Mouse (Mus musculus) ES-CJ7 (cell line): ENCODE measurements around the gene Cenpv.
"Not testable (repeated sequence)": the region's sequence is repeated elsewhere in the genome, so short reads cannot be mapped to it uniquely, and the experiment has no call there.

Source experiments
- DNase-seq: peaks from one replicate; pipeline ENCODE4 v3.0.0; 2011; ENCODE audit warnings: low read depth, low spot score

Gene Cenpv

DNA sequence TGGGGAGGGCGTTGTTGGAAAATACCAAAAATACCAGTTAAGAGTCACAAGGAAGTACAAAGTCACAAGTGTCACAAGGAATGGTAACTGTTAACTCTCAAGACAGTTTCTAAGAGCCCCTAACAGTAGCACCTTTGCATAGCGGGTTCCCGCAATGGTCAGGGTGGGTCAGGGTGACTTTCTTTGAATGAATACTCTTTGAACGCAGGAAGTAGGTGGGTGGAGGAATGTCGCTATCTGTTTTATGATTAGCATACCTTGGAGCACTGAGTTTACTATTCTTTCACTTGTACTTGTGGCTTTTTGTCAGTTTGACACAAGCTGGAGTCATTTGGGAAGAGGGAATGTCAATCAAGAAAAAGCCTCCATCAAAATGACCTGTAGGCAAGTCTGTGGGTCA, 30.2 kb downstream of the Cenpv start:
- peak; percentile 81 for DNase-seq

DNA sequence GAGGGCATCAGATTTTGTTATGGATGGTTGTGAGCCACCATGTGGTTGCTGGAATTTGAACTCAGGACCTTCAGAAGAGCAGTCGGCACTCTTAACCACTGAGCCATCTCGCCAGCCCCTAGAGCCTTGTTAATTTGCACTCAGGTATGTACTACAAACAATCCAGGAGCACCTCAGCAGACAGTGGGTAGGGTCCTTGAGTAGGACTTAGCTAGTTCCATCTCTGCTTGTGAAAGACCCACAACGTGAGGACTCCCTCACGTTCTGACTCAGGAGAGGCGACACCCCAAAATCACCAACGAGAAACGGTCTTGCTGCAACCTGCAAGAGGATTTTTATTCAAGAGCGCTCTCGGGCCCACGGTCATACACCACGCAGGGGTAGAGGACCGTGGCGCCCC, 30.7 kb downstream of the Cenpv start:
- DNase-seq = not testable (repeated sequence)

DNA sequence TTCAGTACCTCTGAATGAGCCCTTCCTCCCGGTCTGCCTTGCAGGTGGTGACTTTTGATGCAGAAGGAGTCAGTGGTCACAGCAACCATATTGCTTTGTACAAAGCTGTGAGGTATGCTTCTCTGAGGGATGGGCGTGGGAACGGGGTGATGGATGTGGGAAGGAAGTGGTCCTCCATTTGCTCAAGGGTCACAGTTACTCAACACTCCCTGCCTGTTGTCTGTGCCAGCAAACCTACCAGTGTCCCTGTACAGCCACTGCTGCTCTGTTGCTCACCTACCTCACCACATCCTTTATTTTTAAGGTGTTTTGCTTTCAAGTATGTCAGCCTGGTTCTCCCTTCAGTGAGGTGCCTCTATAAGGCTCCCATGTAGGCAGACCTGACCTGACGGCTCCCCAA, 31.4 kb downstream of the Cenpv start:
- DNase-seq = no peak

DNA sequence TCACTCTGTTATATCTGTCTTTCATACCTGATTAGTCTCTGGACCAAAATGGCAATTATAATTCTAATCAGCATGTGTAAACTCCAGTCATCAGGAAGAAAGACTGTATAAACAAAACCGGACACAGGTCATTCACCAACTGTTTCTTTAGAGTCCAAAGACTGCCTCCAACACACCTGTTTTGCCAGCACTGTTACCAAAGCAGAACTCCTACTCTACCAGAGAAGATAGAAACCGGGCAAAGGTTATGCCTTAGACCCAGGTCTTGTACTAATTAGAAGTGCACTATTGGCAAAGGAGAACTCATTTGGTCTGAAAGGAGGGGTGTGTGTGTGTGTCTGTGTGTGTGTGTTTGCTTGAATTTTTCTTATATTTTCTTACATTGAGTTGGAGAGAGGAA, 38.5 kb downstream of the Cenpv start:
- DNase-seq = no peak

DNA sequence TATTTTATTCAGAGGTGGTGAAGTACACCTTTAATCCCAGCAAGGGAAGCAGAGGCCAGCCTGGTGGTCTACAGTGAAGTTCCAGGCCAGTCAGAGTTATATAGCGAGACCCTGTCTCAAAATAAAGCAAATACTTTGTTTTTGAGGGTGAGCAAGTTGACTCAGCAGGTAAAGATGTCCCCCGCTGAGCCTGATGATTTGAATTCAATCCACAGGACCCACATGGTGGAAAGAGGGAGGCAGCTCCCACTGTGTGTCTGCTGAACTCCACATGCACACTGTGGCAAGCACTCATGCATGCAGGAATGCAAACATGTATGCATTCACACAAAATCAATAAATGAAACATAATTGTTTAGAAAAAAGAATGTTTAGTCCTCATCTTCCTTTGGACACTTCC, 40.3 kb downstream of the Cenpv start:
- DNase-seq = peak; percentile 63

DNA sequence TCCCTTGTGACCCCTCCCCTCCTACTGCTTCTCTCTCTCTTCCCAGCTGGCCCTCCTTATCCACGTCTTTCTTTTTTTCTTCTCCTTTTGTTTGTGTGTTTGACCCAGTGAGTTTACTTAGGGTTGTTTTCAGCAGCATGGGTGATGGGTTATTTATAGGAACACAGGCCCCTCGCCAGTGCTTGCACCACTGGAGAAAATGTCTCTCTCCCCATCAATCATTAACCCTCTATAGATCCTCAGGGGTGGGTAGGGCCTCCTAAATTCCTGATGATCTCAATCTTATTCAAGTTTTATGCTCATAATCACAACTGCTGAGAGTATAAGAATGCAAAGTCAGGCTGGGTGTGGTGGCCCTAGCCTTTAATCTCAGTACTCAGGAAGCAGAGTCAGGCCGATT, 41.9 kb downstream of the Cenpv start:
- DNase-seq = peak; percentile 47

DNA sequence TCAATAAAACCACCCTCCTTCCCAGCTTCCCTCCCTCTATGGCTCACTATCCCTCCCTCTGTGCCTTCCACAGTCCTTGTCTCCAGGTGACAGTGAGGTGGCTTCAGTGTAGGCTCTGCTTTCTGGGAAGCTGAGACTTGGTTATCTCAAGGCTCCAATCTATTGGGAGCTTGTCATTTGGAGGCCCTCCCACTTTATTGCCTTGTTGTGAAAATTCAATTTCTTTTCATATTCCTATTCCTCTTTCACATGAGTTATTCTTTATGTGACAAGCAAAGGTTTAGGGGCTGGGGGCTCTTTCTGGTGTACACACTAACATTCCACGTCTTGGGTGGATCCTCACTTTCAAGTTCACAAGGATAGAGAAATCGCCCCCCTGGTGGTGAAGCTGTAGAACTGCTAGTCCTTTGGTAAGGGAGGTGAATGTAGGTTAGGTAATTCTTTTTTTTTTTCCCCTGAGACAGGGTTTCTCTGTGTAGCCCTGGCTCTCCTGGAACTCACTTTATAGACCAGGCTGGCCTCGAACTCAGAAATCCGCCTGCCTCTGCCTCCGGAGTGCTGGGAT, 42.8 kb downstream of the Cenpv start:
- DNase-seq = peak; percentile 87

DNA sequence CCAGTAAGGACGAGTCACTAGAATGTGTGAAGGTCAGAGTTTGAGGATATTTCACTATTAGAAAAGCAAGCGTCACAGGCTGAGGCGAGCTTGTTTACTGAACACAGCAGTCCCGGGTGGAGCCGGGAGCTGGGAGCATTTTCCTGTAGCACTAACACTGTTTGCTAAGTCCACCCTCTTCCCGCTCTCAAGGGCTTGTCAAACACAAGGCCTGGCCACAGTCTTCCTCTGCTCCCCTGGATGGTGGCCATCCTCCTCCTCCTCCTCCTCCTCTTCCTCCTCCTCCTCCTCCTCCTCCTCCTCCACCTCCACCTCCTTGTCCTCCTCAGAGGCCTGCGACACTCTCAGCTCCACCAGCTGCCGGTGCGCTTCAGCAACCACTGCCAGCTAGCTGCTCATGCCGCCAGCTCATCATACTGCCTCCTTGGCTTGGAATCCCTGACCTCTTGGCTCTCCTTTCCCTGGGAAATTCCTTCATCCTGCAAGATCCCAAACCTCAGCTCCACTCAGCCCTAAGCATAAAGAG, 43.7 kb downstream of the Cenpv start:
- DNase-seq = no peak

DNA sequence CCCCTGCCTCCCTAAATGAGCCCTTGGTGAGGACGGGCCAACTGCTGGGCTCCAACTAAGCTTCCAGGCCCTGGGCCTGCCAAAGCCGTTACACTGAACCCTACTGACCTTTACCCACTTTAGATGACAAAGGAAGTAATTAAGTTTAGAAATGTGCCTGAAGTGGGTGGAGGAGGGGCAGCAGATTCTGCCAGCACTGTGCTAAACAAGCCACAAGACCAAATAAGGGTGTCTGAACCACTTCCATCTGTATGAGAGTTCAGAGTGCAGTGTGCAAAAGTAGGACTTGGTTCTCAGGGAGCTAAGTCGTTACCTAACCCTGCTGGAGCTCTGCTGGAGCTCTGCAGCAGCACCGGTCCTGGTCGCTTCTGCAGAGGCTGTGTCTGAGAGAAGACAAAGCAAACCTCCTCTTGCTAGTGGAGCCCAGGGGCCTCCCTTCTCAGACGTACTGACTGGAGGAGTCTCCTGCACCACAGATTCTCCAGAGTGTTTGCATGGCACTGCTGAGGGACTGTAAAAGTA, 44.2 kb downstream of the Cenpv start:
- DNase-seq = peak; percentile 99

DNA sequence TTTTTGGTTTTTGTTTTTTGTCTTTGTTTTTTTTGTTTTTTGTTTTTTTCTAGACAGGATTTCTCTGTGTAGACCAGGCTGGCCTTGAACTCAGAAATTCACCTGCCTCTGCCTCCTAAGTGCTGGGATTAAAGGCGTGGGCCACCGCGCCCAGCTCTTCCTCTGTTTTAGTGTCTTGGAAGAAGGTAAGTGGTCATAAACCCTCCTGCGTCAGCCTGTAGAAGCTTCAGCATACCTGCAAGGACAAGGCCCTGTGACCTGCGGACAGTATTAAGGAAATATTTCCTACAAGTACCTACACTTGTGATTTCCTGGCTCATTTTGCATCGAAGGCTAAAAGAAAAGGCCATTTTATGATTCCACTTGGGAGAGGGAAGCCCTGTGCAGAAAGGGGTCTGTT, 45.4 kb downstream of the Cenpv start:
- DNase-seq = peak; percentile 71

DNA sequence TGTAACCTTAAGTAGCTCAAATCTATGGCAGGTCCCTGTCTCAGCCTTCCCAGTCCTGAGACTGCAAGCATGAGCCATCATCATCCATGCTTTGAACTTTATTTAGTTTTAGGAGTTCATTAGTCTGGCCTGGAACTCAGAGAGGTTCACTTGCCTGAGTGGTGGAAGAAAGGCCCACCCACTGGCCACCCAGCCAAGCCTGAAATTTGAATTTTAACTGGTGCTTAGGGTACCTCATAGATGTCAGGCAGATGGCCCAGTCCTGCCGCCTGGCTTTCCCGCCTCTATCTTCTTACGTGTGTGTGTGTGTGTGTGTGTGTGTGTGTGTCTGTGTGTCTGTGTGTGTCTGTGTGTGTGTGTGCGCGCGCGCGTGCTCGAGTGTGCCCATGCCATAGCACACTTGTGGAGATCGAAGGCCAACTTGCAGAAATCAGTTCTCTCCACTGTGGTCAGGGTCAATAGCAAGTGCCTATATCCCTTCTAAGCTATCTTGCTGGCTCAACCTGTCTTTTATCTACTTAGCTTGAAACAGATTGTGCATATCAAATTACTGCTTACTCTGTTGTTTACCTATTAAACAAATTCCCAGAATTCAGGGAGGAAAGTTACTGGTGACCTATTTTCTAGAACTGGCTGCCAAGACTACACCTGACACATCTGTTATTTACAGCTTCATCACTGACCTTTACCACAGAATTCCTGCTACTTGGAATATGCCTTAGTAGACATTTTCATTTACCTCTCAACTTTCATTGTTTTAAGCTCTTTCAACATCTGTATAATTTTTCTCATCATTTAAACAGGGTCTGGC, 51.3 kb downstream of the Cenpv start:
- DNase-seq = no peak

DNA sequence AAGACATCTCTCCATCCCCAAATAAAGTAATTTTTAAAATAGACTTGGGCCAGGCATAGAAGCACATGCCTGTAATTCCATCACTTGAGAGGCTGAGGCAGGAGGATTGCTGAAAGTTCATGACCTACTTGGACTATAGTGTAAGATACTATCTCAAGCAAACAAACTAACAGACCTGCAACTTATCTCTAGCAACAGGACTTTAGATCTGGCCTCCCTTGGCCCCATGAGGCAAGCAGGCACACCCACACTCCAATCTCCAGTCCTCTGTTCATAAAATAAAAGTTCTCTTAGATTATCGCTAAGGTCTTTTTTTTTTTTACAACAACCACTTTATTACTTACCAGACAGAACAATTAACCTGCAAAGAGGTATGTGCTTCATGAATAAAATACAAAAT, 52.1 kb downstream of the Cenpv start:
- no peak for DNase-seq

DNA sequence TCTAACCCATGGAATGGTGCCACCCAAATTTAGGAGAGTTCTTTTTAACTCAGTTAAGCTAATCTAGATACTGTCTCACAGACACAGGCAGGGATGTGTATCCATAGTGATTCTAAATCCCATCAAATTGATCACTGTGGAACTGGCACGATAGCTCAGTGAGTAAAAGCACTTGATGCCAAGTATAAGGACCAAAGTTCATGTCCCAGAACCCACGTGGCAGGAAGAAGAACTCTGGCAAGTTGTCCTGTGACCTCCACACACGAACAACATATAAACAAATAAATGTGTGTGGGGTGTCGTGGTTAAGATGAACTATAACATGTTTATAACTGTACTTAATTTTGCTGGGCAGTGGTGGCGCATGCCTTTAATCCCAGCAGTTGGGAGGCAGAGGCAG, 59.5 kb downstream of the Cenpv start:
- no peak for DNase-seq

DNA sequence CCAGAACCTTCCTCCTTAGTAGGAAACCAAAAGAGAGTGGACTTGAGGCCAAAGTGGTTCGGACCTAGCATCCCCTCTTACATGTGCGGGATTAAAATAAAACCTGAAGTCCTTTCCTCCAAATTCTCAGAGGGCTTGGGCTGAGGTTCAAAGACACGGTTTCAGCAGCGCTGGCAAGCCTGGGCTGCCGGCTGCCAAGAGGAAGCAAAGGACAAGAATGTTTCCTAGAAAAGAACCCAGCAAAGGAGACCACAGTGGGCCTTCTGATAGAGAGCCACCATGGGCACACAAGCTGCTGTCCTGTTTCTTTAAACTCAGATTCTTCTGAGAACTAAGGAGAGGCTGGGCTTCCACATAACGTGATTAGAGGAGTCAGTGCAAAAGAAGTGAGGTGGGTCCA, 60.1 kb downstream of the Cenpv start:
- no peak for DNase-seq

DNA sequence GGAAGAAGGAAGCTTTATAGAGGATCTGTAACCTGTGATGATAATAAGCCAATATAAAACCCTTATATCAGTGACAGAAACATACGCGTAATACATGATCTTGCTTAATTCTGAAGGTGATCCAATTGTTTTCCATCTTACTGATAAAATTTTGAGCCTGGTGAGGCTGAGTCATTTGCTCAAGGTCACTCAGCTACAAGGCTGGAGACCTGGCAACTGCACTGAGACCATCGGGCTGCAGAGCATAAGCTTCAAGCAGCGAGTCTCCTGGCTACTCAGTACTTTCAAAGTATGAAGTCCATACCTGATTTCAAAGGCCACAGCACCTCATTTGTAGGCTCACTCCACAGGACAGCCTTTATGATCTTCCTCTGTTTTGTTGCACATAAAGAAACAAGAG, 62.9 kb downstream of the Cenpv start:
- no peak for DNase-seq
